Mouse (Mus musculus): ENCODE measurements around the gene Akr7a5. TPM values are rescaled to one million over a fixed set of nuclear protein-coding genes. Genes with fewer than 3 reads are reported as not detected.

Akr7a5 gene
- polyA plus RNA-seq (2015; fragmentation: Nextera tagmentation; extraction: Ambion mirVana): 64.8 and 66.2 TPM in 2 replicates

- peak within 1 kb of the TSS; percentile 72 for H3K4me3 ChIP-seq
- under 1% methylated on average over 63 of the region's 63 CpGs for WGBS
These were observed at the start of gene Akr7a5, which contains the start of gene Pqlc2 for GRCm38 (mm10) chr4:139310171-139310898. Gene Akr7a5 (plus strand): TSS chr4:139310744. Gene Pqlc2 (minus strand): TSS chr4:139310708.

GRCm38 (mm10) chr4:139262981-139263380, 47.6 kb upstream of the Akr7a5 start:
- no peak for ATAC-seq (ENCODE audit: low FRiP score, low read depth)
- WGBS: 86% methylated on average over 6 of the region's 6 CpGs
- Histone ChIP-seq H3K9me3 (no peaks in the 10 kb centered on the region), H3K4me1 (replicated peaks) (peaks cover 9% of the 10 kb centered on the region; the same call in 1 of the 2 replicates), H3K27ac (replicated peaks) (no peak overlapping the region), H3K36me3 (peaks cover 34% of the 10 kb centered on the region), H3K4me2 (no peak overlapping the region), H3K4me3 (no peak overlapping the region), H3K27me3 (no peaks in the 10 kb centered on the region), H3K9ac (no peak overlapping the region)

More at GRCm38 (mm10) chr4:139310171-139310898, at the start of gene Akr7a5, which contains the start of gene Pqlc2:
- Histone ChIP-seq H3K27ac (replicated peaks) (peak within 1 kb of the TSS; percentile 78), H3K9me3 (no peaks in the 10 kb centered on the region), H3K36me3 (peaks cover 7% of the 10 kb centered on the region; the same call in 1 of the 2 replicates), H3K9ac (peak within 1 kb of the TSS; percentile 80), H3K4me2 (peak within 1 kb of the TSS; percentile 93), H3K27me3 (no peaks in the 10 kb centered on the region), H3K4me1 (replicated peaks) (peaks cover 30% of the 10 kb centered on the region)
- peak; percentile 92 for ATAC-seq (ENCODE audit: low FRiP score, low read depth)

- Histone ChIP-seq H3K9ac (no peak overlapping the region), H3K27me3 (no peaks in the 10 kb centered on the region), H3K4me2 (no peak overlapping the region), H3K4me1 (replicated peaks) (peaks cover 15% of the 10 kb centered on the region; the same call in 1 of the 2 replicates), H3K4me3 (no peak overlapping the region), H3K36me3 (peaks cover 25% of the 10 kb centered on the region), H3K27ac (replicated peaks) (no peak overlapping the region), H3K9me3 (no peaks in the 10 kb centered on the region)
- no peak for ATAC-seq (ENCODE audit: low FRiP score, low read depth)
- 82% methylated on average over 13 of the region's 13 CpGs for WGBS
These were observed 44.6 kb upstream of the Akr7a5 start for GRCm38 (mm10) chr4:139265783-139266499.

GRCm38 (mm10) chr4:139266500-139266865, 44.1 kb upstream of the Akr7a5 start:
- H3K4me3 ChIP-seq: no peak overlapping the region
- H3K27ac ChIP-seq (replicated peaks): no peak overlapping the region
- no peaks in the 10 kb centered on the region for H3K27me3 ChIP-seq
- H3K4me2 ChIP-seq: no peak overlapping the region
- H3K9ac ChIP-seq: no peak overlapping the region
- peaks cover 25% of the 10 kb centered on the region for H3K36me3 ChIP-seq
- WGBS: 84% methylated on average over 7 of the region's 7 CpGs
- H3K9me3 ChIP-seq: no peaks in the 10 kb centered on the region
- no peak for ATAC-seq (ENCODE audit: low FRiP score, low read depth)
- peaks cover 15% of the 10 kb centered on the region; the same call in 1 of the 2 replicates for H3K4me1 ChIP-seq (replicated peaks)

GRCm38 (mm10) chr4:139267335-139267734, 43.2 kb upstream of the Akr7a5 start:
- no peak overlapping the region for H3K9ac ChIP-seq
- H3K4me3 ChIP-seq: no peak overlapping the region
- no peak overlapping the region for H3K27ac ChIP-seq (replicated peaks)
- 93% methylated on average over 3 of the region's 3 CpGs for WGBS
- H3K36me3 ChIP-seq: peaks cover 19% of the 10 kb centered on the region
- no peak overlapping the region for H3K4me2 ChIP-seq
- H3K4me1 ChIP-seq (replicated peaks): peaks cover 15% of the 10 kb centered on the region; the same call in 1 of the 2 replicates
- ATAC-seq (ENCODE audit: low FRiP score, low read depth): no peak
- no peaks in the 10 kb centered on the region for H3K27me3 ChIP-seq
- H3K9me3 ChIP-seq: no peaks in the 10 kb centered on the region

- H3K4me1 ChIP-seq (replicated peaks): peaks cover 15% of the 10 kb centered on the region; the same call in 1 of the 2 replicates
- no peak overlapping the region for H3K27ac ChIP-seq (replicated peaks)
- 84% methylated on average over 1 of the region's 1 CpGs for WGBS
- no peaks in the 10 kb centered on the region for H3K27me3 ChIP-seq
- no peak overlapping the region for H3K9ac ChIP-seq
- H3K9me3 ChIP-seq: no peaks in the 10 kb centered on the region
- no peak overlapping the region for H3K4me2 ChIP-seq
- peaks cover 10% of the 10 kb centered on the region; the same call in 1 of the 2 replicates for H3K36me3 ChIP-seq
- H3K4me3 ChIP-seq: no peak overlapping the region
- ATAC-seq (ENCODE audit: low FRiP score, low read depth): no peak
These were observed 42.3 kb upstream of the Akr7a5 start for GRCm38 (mm10) chr4:139268242-139268641.

- Histone ChIP-seq H3K9me3 (no peaks in the 10 kb centered on the region), H3K9ac (no peak overlapping the region), H3K27ac (replicated peaks) (no peak overlapping the region), H3K27me3 (no peaks in the 10 kb centered on the region), H3K4me1 (replicated peaks) (peaks cover 15% of the 10 kb centered on the region; the same call in 1 of the 2 replicates), H3K4me2 (no peak overlapping the region), H3K4me3 (no peak overlapping the region), H3K36me3 (peaks cover 8% of the 10 kb centered on the region; the same call in 1 of the 2 replicates)
- ATAC-seq (ENCODE audit: low FRiP score, low read depth): no peak
- WGBS: 81% methylated on average over 3 of the region's 3 CpGs
These were observed 40.4 kb upstream of the Akr7a5 start for GRCm38 (mm10) chr4:139270168-139270567.

GRCm38 (mm10) chr4:139271562-139271961, 39.0 kb upstream of the Akr7a5 start:
- 95% methylated on average over 9 of the region's 9 CpGs for WGBS
- no peaks in the 10 kb centered on the region for H3K9me3 ChIP-seq
- peaks cover 8% of the 10 kb centered on the region; the same call in 1 of the 2 replicates for H3K36me3 ChIP-seq
- peaks cover 10% of the 10 kb centered on the region; the same call in 1 of the 2 replicates for H3K4me1 ChIP-seq (replicated peaks)
- H3K4me3 ChIP-seq: no peak overlapping the region
- no peak overlapping the region for H3K4me2 ChIP-seq
- H3K27ac ChIP-seq (replicated peaks): no peak overlapping the region
- no peak overlapping the region for H3K9ac ChIP-seq
- no peak for ATAC-seq (ENCODE audit: low FRiP score, low read depth)
- no peaks in the 10 kb centered on the region for H3K27me3 ChIP-seq

- no peaks in the 10 kb centered on the region for H3K9me3 ChIP-seq
- H3K4me2 ChIP-seq: no peak overlapping the region
- H3K27me3 ChIP-seq: no peaks in the 10 kb centered on the region
- H3K9ac ChIP-seq: no peak overlapping the region
- H3K36me3 ChIP-seq: peaks cover 8% of the 10 kb centered on the region; the same call in 1 of the 2 replicates
- 88% methylated on average over 10 of the region's 10 CpGs for WGBS
- H3K4me1 ChIP-seq (replicated peaks): peaks cover 5% of the 10 kb centered on the region; the same call in 1 of the 2 replicates
- ATAC-seq (ENCODE audit: low FRiP score, low read depth): no peak
- no peak overlapping the region for H3K27ac ChIP-seq (replicated peaks)
- H3K4me3 ChIP-seq: no peak overlapping the region
These were observed 37.4 kb upstream of the Akr7a5 start for GRCm38 (mm10) chr4:139272951-139273680.

GRCm38 (mm10) chr4:139274573-139274972, 36.0 kb upstream of the Akr7a5 start:
- WGBS: 92% methylated on average over 7 of the region's 7 CpGs
- Histone ChIP-seq H3K4me1 (replicated peaks) (no peaks in the 10 kb centered on the region), H3K4me2 (no peak overlapping the region), H3K9me3 (no peaks in the 10 kb centered on the region), H3K27ac (replicated peaks) (no peak overlapping the region), H3K4me3 (no peak overlapping the region), H3K36me3 (peaks cover 8% of the 10 kb centered on the region; the same call in 1 of the 2 replicates), H3K9ac (no peak overlapping the region), H3K27me3 (no peaks in the 10 kb centered on the region)
- ATAC-seq (ENCODE audit: low FRiP score, low read depth): no peak

- Histone ChIP-seq H3K4me2 (no peak overlapping the region), H3K9me3 (no peaks in the 10 kb centered on the region), H3K27me3 (no peaks in the 10 kb centered on the region), H3K4me3 (no peak overlapping the region), H3K4me1 (replicated peaks) (no peaks in the 10 kb centered on the region), H3K27ac (replicated peaks) (no peak overlapping the region), H3K9ac (no peak overlapping the region), H3K36me3 (peaks cover 14% of the 10 kb centered on the region)
- 87% methylated on average over 7 of the region's 7 CpGs for WGBS
- no peak for ATAC-seq (ENCODE audit: low FRiP score, low read depth)
These were observed 34.1 kb upstream of the Akr7a5 start for GRCm38 (mm10) chr4:139276411-139276810.
